Mouse (Mus musculus) forebrain, embryonic 16.5 days (tissue): ENCODE results near the gene Olfr47. TPM values are rescaled to one million over a fixed set of nuclear protein-coding genes. Genes with fewer than 3 reads are reported as not detected.

Experiments used
- ATAC-seq: fragments of 200-750 bp; cut with Nextera tagmentation; 2 replicates; pipeline ENCODE4 v1.8.0; 2017; ENCODE audit warnings: mild to moderate bottlenecking, moderate library complexity
- H3K27ac ChIP-seq: fragments of 300-500 bp; sonication (generic); 2 replicates; pipeline ENCODE4 v1.5.1; 2014; ENCODE audit warnings: low read length, control low read depth
- H3K27me3 ChIP-seq: fragments of 300-500 bp; sonication (generic); replicated peaks from 2 replicates; pipeline ENCODE4 v1.6.1; 2014; ENCODE audit warnings: low read length; ENCODE audit not compliant: control insufficient read depth, insufficient read depth
- H3K36me3 ChIP-seq: fragments of 300-500 bp; sonication (generic); 2 replicates; pipeline ENCODE4 v1.6.1; 2014; ENCODE audit not compliant: control insufficient read depth, insufficient read depth
- H3K4me1 ChIP-seq: fragments of 300-500 bp; sonication (generic); replicated peaks from 2 replicates; pipeline ENCODE4 v1.6.1; 2014; ENCODE audit warnings: low read length; ENCODE audit not compliant: control insufficient read depth, insufficient read depth
- H3K4me2 ChIP-seq: fragments of 300-500 bp; sonication (generic); 2 replicates; pipeline ENCODE4 v1.6.1; 2014; ENCODE audit warnings: mild to moderate bottlenecking, low read length, control low read depth
- H3K4me3 ChIP-seq: fragments of 300-500 bp; sonication (generic); replicated peaks from 2 replicates; pipeline ENCODE4 v1.5.1; 2014; ENCODE audit warnings: mild to moderate bottlenecking, low read length, control low read depth
- H3K9ac ChIP-seq: fragments of 300-500 bp; sonication (generic); replicated peaks from 2 replicates; pipeline ENCODE4 v1.6.1; 2014; ENCODE audit warnings: low read depth, low read length, control low read depth
- H3K9me3 ChIP-seq: fragments of 300-500 bp; sonication (generic); 2 replicates; pipeline ENCODE4 v1.6.1; 2016; ENCODE audit warnings: low read length; ENCODE audit not compliant: control insufficient read depth
- WGBS: fragments of 180-500 bp; shearing (Covaris S2); extraction: QIAGEN DNeasy Blood & Tissue Kit; methylation state at CpG from one replicate; pipeline ENCODE4 v1.1.7; 2014; 5-methylcytosine and 5-hydroxymethylcytosine counted together
- polyA plus RNA-seq: library from polyadenylated mRNA; unstranded; fragments of >200 nt; fragmentation: Nextera tagmentation; extraction: Ambion mirVana; gene quantifications from 2 replicates; pipeline ENCODE4 v1.2.1, GENCODE M21; 2015

Gene Olfr47
- polyA plus RNA-seq, 1 experiment from 2014 or later, result not detected

- Histone ChIP-seq H3K27me3 (no peaks in the 10 kb centered on the region), H3K36me3 (no peaks in the 10 kb centered on the region), H3K9me3 (no peaks in the 10 kb centered on the region), H3K4me1 (no peaks in the 10 kb centered on the region), H3K9ac (no peak overlapping the region), H3K4me2 (no peak overlapping the region), H3K27ac (no peak overlapping the region), H3K4me3 (no peak overlapping the region)
- WGBS, result 71% methylated on average over 7 of the region's 7 CpGs
- no peak for ATAC-seq
Measured at GRCm38 (mm10) chr6:43254193-43254926, 23.0 kb downstream of the Olfr47 start.

DNA sequence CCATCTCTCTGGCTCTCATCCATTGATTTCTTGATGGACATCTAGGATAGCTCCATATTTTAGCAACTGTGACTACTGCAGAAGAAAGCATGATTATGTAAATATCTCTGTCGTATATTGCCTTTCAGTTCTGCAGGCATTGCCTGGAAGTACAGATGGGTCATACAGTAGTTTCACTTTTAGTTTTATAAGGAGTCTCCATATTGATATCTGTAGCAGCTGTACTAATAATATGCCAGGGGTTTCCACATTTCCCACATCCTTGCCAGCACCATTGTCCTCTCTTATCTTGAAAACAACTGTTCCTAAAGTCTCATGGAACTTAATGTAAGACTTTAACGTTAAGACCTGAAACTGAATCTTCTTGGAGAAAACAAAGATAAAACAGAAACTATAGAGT lies 29.4 kb downstream of the Olfr47 start:
- Histone ChIP-seq H3K4me1 (peaks cover 7% of the 10 kb centered on the region), H3K27me3 (0 out of 2 replicates have a peak, but pooled peaks cover 6% of the 10 kb centered on the region), H3K27ac (no peak overlapping the region), H3K4me2 (no peak overlapping the region), H3K4me3 (no peak overlapping the region), H3K36me3 (no peaks in the 10 kb centered on the region), H3K9me3 (no peaks in the 10 kb centered on the region), H3K9ac (no peak overlapping the region)
- no peak for ATAC-seq
- 71% methylated on average over 2 of the region's 2 CpGs for WGBS

- WGBS, result 0% methylated on average over 38 of the region's 48 CpGs
- H3K36me3 ChIP-seq, result no peaks in the 10 kb centered on the region
- H3K9ac ChIP-seq, result peak within 1 kb of the TSS; percentile 58
- H3K4me2 ChIP-seq, result peak within 1 kb of the TSS; percentile 82
- peaks cover 13% of the 10 kb centered on the region for H3K4me1 ChIP-seq
- H3K4me3 ChIP-seq, result peak within 1 kb of the TSS; percentile 50
- no peaks in the 10 kb centered on the region for H3K9me3 ChIP-seq
- H3K27ac ChIP-seq, result no peak within 1 kb of the TSS
- peaks cover 19% of the 10 kb centered on the region for H3K27me3 ChIP-seq
- peak; percentile 72 for ATAC-seq
Measured at GRCm38 (mm10) chr6:43265363-43266041, 34.2 kb downstream of the Olfr47 start, which contains the start of gene Arhgef5. Gene Arhgef5, plus strand, starts transcription at chr6:43265582.

DNA sequence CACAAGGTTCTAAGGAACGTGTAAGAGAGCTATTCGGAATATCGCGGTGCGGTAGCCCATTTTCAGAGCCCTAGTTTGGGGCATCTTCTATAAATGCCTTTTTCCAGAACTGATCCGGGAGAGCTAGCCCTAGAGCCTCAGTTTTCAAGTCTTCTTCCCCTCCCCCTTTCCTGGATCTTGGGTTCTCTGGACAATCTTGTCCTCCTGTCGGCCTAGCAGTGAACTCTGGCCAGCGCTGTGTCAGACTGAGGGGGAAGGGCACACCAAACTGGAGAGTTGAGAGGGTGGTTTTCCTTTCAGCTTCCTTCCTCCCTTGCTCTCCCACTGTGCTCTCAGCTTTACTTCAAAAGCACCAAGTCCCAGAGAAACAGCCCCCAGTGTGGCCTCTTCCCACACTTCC lies 35.0 kb downstream of the Olfr47 start:
- WGBS, result 10% methylated on average over 8 of the region's 8 CpGs
- Histone ChIP-seq H3K27me3 (peaks cover 19% of the 10 kb centered on the region), H3K9ac (no peak overlapping the region)

GRCm38 (mm10) chr6:43272597-43272996 lies 41.3 kb downstream of the Olfr47 start:
- no peak for ATAC-seq
- no peak overlapping the region for H3K4me2 ChIP-seq
- H3K4me1 ChIP-seq, result no peaks in the 10 kb centered on the region
- H3K27ac ChIP-seq, result no peak overlapping the region
- H3K9ac ChIP-seq, result no peak overlapping the region
- no peaks in the 10 kb centered on the region for H3K9me3 ChIP-seq
- no peaks in the 10 kb centered on the region for H3K27me3 ChIP-seq
- H3K36me3 ChIP-seq, result no peaks in the 10 kb centered on the region
- no peak overlapping the region for H3K4me3 ChIP-seq

More for the DNA sequence above, 35.0 kb downstream of the Olfr47 start:
- H3K4me1 ChIP-seq, result peaks cover 13% of the 10 kb centered on the region
- H3K4me3 ChIP-seq, result peak overlapping the region; percentile 50
- no peaks in the 10 kb centered on the region for H3K9me3 ChIP-seq
- H3K4me2 ChIP-seq, result peak overlapping the region; percentile 82
- H3K27ac ChIP-seq, result no peak overlapping the region
- no peaks in the 10 kb centered on the region for H3K36me3 ChIP-seq
- 0 out of 2 replicates have a peak, but pooled peaks have one; percentile 10 for ATAC-seq

GRCm38 (mm10) chr6:43274123-43274522 lies 42.8 kb downstream of the Olfr47 start:
- no peaks in the 10 kb centered on the region for H3K27me3 ChIP-seq
- H3K4me3 ChIP-seq, result no peak overlapping the region
- no peak overlapping the region for H3K27ac ChIP-seq
- no peak overlapping the region for H3K9ac ChIP-seq
- no peak for ATAC-seq
- no peaks in the 10 kb centered on the region for H3K4me1 ChIP-seq
- no peaks in the 10 kb centered on the region for H3K36me3 ChIP-seq
- WGBS, result 90% methylated on average over 4 of the region's 4 CpGs
- no peak overlapping the region for H3K4me2 ChIP-seq
- no peaks in the 10 kb centered on the region for H3K9me3 ChIP-seq

GRCm38 (mm10) chr6:43278247-43278646 lies 46.9 kb downstream of the Olfr47 start:
- Histone ChIP-seq H3K4me2 (no peak overlapping the region), H3K27me3 (no peaks in the 10 kb centered on the region), H3K36me3 (no peaks in the 10 kb centered on the region), H3K9me3 (no peaks in the 10 kb centered on the region), H3K4me3 (no peak overlapping the region), H3K27ac (no peak overlapping the region), H3K4me1 (no peaks in the 10 kb centered on the region), H3K9ac (no peak overlapping the region)
- no peak for ATAC-seq

DNA sequence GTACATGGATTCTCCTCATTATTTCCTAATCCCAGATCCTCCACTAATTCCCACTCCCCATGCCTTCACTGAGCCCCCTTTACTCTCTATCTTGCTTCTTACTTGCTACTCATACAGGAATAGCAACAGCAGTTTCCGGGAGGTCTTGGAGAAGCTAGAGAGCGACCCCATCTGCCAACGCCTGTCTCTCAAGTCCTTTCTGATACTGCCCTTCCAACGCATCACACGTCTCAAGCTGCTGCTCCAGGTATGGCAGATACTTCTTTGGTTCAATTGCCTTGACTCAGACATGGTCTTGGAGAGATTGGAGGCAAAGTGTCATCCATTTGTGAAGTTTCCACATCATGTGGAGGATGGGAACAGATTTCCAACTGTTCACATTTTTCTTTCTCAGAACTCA lies 49.2 kb downstream of the Olfr47 start:
- 95% methylated on average over 5 of the region's 5 CpGs for WGBS
- no peaks in the 10 kb centered on the region for H3K4me1 ChIP-seq

More for the DNA sequence above, 49.2 kb downstream of the Olfr47 start:
- H3K9me3 ChIP-seq, result no peaks in the 10 kb centered on the region
- no peak for ATAC-seq
- no peak overlapping the region for H3K4me2 ChIP-seq
- H3K4me3 ChIP-seq, result no peak overlapping the region
- no peak overlapping the region for H3K9ac ChIP-seq
- no peaks in the 10 kb centered on the region for H3K27me3 ChIP-seq
- no peak overlapping the region for H3K27ac ChIP-seq
- H3K36me3 ChIP-seq, result no peaks in the 10 kb centered on the region
